Mouse (Mus musculus): ENCODE measurements at regions not wholly inside any gene's neighbourhood (a gene's known extent, or its start where the extent isn't known, plus 50 kb on each side); places are given as distances from the start of the nearest gene placed in this dataset.

- Histone ChIP-seq H3K4me1 (peaks cover 9% of the 10 kb centered on the region; the same call in 1 of the 2 replicates), H3K4me3 (no peak overlapping the region), H3K27me3 (no peaks in the 10 kb centered on the region), H3K36me3 (ENCODE audit: poor library complexity, severe bottlenecking) (no peaks in the 10 kb centered on the region), H3K9me3 (replicated peaks) (no peaks in the 10 kb centered on the region), H3K4me2 (no peak overlapping the region), H3K27ac (no peak overlapping the region), H3K9ac (no peak overlapping the region)
- 88% methylated on average over 2 of the region's 2 CpGs for whole genome bisulfite sequencing
- ATAC-seq, result no peak
These were observed 888.1 kb upstream of the Tenm2 start for GRCm38 (mm10) chr11:38123789-38124330.

- H3K4me2 ChIP-seq, result no peak overlapping the region
- H3K9me3 ChIP-seq (replicated peaks), result no peaks in the 10 kb centered on the region
- H3K27me3 ChIP-seq, result no peaks in the 10 kb centered on the region
- 66% methylated on average over 1 of the region's 1 CpGs for WGBS
- no peak overlapping the region for H3K27ac ChIP-seq
- H3K9ac ChIP-seq, result no peak overlapping the region
- ATAC-seq, result no peak
- peaks cover 9% of the 10 kb centered on the region; the same call in 1 of the 2 replicates for H3K4me1 ChIP-seq
- no peaks in the 10 kb centered on the region for H3K36me3 ChIP-seq (ENCODE audit: poor library complexity, severe bottlenecking)
- H3K4me3 ChIP-seq, result no peak overlapping the region
These were observed 886.7 kb upstream of the Tenm2 start for GRCm38 (mm10) chr11:38122474-38122873.

- H3K4me3 ChIP-seq, result no peak overlapping the region
- no peaks in the 10 kb centered on the region for H3K27me3 ChIP-seq
- H3K4me2 ChIP-seq, result no peak overlapping the region
- H3K27ac ChIP-seq, result no peak overlapping the region
- H3K9me3 ChIP-seq (replicated peaks), result no peaks in the 10 kb centered on the region
- no peak overlapping the region for H3K9ac ChIP-seq
- H3K4me1 ChIP-seq, result peaks cover 9% of the 10 kb centered on the region; the same call in 1 of the 2 replicates
- peak; percentile 21; the same call in 1 of the 2 replicates for ATAC-seq
- 23% methylated on average over 8 of the region's 8 CpGs for WGBS
- H3K36me3 ChIP-seq (ENCODE audit: poor library complexity, severe bottlenecking), result no peaks in the 10 kb centered on the region
These were observed 885.4 kb upstream of the Tenm2 start for GRCm38 (mm10) chr11:38121051-38121616.

DNA sequence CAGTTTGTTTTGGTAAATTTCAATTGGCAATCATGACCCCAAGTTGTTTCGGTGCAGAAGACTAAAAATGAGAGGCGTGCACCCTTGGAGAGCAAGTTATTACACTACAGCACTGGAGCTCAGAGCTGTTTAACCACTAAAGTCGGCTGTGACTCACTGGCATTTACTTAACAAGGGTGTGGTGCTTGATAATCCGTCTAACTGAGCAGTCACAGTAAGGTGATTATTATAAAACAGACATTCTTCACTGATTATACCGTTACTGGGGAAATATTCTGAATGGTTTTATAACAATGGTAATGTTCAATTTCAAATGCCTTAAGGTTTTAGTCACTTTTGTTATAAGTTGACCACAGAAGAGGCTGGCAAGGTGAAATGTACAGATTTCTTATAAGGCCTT is 882.0 kb upstream of the Tenm2 start:
- Histone ChIP-seq H3K27me3 (no peaks in the 10 kb centered on the region), H3K4me3 (no peak overlapping the region), H3K4me1 (peaks cover 9% of the 10 kb centered on the region; the same call in 1 of the 2 replicates), H3K36me3 (ENCODE audit: poor library complexity, severe bottlenecking) (no peaks in the 10 kb centered on the region), H3K9me3 (replicated peaks) (no peaks in the 10 kb centered on the region), H3K9ac (no peak overlapping the region), H3K27ac (no peak overlapping the region), H3K4me2 (no peak overlapping the region)
- no peak for ATAC-seq
- WGBS, result 76% methylated on average over 5 of the region's 5 CpGs

- Histone ChIP-seq H3K27me3 (no peaks in the 10 kb centered on the region), H3K9ac (no peak overlapping the region), H3K36me3 (ENCODE audit: poor library complexity, severe bottlenecking) (no peaks in the 10 kb centered on the region), H3K4me1 (no peaks in the 10 kb centered on the region), H3K4me3 (no peak overlapping the region), H3K4me2 (no peak overlapping the region), H3K27ac (no peak overlapping the region), H3K9me3 (replicated peaks) (no peaks in the 10 kb centered on the region)
- 53% methylated on average over 2 of the region's 2 CpGs for WGBS
- no peak for ATAC-seq
These were observed 856.4 kb upstream of the Tenm2 start for GRCm38 (mm10) chr11:38092202-38092601.

DNA sequence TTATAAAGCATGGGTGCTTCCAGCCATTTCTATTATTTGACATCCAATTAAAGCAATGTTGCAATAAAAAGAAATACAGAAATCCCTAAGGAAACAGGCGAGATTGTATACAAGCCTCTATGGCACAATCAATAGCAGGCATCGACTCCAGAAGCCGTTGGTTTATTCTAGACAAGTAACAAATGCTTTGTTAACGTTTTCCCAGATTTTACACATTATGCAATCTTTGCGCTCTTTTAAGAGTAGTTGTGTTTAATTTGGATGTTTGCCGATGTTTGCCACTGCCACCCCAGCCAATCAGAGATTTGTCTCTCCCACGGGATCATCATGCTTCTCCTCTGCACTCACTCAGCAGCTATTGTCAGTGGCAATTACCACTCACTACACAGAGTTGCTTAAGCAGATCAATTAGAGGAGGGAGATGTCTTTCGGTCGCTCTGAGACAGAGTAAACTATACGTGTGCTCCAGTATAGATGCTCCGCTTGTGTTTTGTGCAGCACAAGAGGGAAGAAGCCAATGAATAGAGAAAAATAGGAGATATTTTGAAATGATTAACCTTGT is 839.5 kb upstream of the Tenm2 start:
- H3K9me3 ChIP-seq (replicated peaks), result no peaks in the 10 kb centered on the region
- H3K9ac ChIP-seq, result no peak overlapping the region
- H3K27ac ChIP-seq, result no peak overlapping the region
- no peaks in the 10 kb centered on the region for H3K36me3 ChIP-seq (ENCODE audit: poor library complexity, severe bottlenecking)
- no peak overlapping the region for H3K4me3 ChIP-seq
- H3K27me3 ChIP-seq, result no peaks in the 10 kb centered on the region
- peaks cover 3% of the 10 kb centered on the region; the same call in 1 of the 2 replicates for H3K4me1 ChIP-seq
- H3K4me2 ChIP-seq, result peak overlapping the region; percentile 20; the same call in 1 of the 2 replicates
- 52% methylated on average over 11 of the region's 11 CpGs for WGBS
- ATAC-seq, result peak; percentile 71; the same call in 1 of the 2 replicates

- Histone ChIP-seq H3K4me1 (no peaks in the 10 kb centered on the region), H3K9me3 (replicated peaks) (no peaks in the 10 kb centered on the region), H3K4me2 (no peak overlapping the region), H3K27ac (no peak overlapping the region), H3K36me3 (ENCODE audit: poor library complexity, severe bottlenecking) (no peaks in the 10 kb centered on the region), H3K9ac (no peak overlapping the region), H3K27me3 (no peaks in the 10 kb centered on the region), H3K4me3 (no peak overlapping the region)
- WGBS, result 70% methylated on average over 4 of the region's 4 CpGs
- no peak for ATAC-seq
These were observed 833.9 kb upstream of the Tenm2 start for GRCm38 (mm10) chr11:38069635-38070034.

DNA sequence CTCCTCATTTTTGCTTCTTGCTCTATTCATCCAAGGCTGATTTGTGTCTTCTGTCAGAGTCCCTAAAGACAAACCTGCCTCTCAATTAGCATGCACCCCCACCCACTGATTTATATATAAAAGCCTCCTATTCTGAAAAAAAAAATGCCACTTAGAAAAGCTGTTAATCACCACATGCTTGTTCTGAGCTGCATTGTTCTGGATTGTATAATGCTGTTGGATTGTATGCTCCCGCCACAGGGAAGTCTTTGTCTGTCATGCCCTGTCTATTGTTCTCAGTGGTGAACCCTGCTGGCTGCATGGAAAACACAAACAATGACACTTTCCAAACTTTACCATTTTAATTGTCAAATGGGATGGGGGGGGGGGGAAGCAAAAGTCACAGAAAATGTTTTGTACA is 831.9 kb upstream of the Tenm2 start:
- ATAC-seq, result peak; percentile 83
- no peaks in the 10 kb centered on the region for H3K4me1 ChIP-seq
- H3K27me3 ChIP-seq, result no peaks in the 10 kb centered on the region
- no peak overlapping the region for H3K4me3 ChIP-seq
- no peaks in the 10 kb centered on the region for H3K9me3 ChIP-seq (replicated peaks)
- no peaks in the 10 kb centered on the region for H3K36me3 ChIP-seq (ENCODE audit: poor library complexity, severe bottlenecking)
- H3K27ac ChIP-seq, result no peak overlapping the region
- no peak overlapping the region for H3K4me2 ChIP-seq
- WGBS, result 3% methylated on average over 1 of the region's 1 CpGs
- H3K9ac ChIP-seq, result no peak overlapping the region

DNA sequence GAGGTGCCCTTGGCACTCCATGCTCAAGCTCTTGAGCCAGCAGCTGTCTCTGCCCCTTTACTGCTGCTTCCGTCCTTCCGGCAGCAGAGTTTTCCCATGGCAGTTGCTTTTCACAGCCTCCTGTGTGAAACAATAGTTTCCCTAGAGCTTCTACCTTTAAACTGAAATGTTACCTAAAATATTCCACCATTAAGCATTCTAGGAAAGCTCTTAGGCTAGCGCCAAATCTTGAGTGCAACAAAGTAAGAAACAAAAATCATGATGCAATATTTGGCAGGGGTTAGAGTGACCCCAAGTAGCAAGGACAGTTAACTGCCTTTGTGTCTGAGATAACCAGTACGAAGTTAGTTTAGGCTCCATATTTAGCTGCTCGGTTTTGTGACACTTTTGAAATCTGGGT is 830.3 kb upstream of the Tenm2 start:
- no peaks in the 10 kb centered on the region for H3K27me3 ChIP-seq
- no peaks in the 10 kb centered on the region for H3K36me3 ChIP-seq (ENCODE audit: poor library complexity, severe bottlenecking)
- H3K4me1 ChIP-seq, result no peaks in the 10 kb centered on the region
- H3K4me3 ChIP-seq, result no peak overlapping the region
- no peak overlapping the region for H3K27ac ChIP-seq
- ATAC-seq, result no peak
- H3K9me3 ChIP-seq (replicated peaks), result no peaks in the 10 kb centered on the region
- WGBS, result 84% methylated on average over 5 of the region's 5 CpGs
- H3K4me2 ChIP-seq, result no peak overlapping the region
- no peak overlapping the region for H3K9ac ChIP-seq

GRCm38 (mm10) chr11:38060105-38060504 is 824.3 kb upstream of the Tenm2 start:
- no peak overlapping the region for H3K9ac ChIP-seq
- H3K36me3 ChIP-seq (ENCODE audit: poor library complexity, severe bottlenecking), result no peaks in the 10 kb centered on the region
- H3K4me2 ChIP-seq, result no peak overlapping the region
- no peak overlapping the region for H3K4me3 ChIP-seq
- no peak for ATAC-seq
- 84% methylated on average over 2 of the region's 2 CpGs for WGBS
- H3K9me3 ChIP-seq (replicated peaks), result no peaks in the 10 kb centered on the region
- no peak overlapping the region for H3K27ac ChIP-seq
- no peaks in the 10 kb centered on the region for H3K27me3 ChIP-seq
- no peaks in the 10 kb centered on the region for H3K4me1 ChIP-seq

DNA sequence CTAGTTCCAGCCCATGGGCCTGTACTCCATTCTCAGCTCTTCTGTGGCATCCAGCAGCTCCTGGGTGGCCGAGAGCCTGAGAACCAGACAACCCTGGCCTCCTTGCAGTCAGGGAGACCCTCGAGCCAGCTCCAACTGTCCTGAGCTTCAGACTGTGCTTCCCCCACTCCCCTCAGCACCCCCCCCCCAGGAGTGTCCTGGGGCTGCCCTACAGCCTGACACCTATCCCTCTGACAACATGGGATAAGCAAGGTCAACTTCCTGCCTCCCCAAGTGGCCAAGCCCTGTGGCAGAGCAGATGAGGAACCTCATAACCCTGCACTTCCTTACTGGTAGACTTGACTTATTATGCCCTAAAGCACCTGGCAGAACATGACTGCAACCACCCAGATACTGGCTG is 823.1 kb upstream of the Tenm2 start:
- H3K4me3 ChIP-seq, result no peak overlapping the region
- WGBS, result 69% methylated on average over 2 of the region's 2 CpGs
- H3K27ac ChIP-seq, result no peak overlapping the region
- H3K9ac ChIP-seq, result no peak overlapping the region
- no peak overlapping the region for H3K4me2 ChIP-seq
- H3K9me3 ChIP-seq (replicated peaks), result no peaks in the 10 kb centered on the region
- no peaks in the 10 kb centered on the region for H3K27me3 ChIP-seq
- H3K4me1 ChIP-seq, result no peaks in the 10 kb centered on the region
- ATAC-seq, result no peak
- no peaks in the 10 kb centered on the region for H3K36me3 ChIP-seq (ENCODE audit: poor library complexity, severe bottlenecking)

DNA sequence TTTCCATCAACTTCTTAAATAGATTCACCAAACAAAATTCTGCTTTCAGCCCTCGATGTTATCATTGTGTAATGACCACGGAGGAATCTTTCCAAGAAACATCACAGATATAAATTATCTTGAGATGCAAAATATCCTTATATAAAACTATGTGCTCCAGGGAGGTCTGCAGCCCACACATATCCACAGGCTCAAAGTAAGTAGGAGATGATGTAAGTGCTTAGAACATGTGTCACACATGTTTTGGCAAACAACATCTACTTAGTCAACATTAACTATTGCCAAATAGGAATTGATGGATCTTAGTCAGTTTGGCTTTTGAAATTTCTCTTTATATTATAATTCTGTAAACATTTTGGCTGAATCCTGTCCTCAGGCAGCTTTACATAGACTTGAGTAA is 800.8 kb upstream of the Tenm2 start:
- WGBS, result 94% methylated on average over 2 of the region's 2 CpGs
- Histone ChIP-seq H3K27ac (no peak overlapping the region), H3K36me3 (ENCODE audit: poor library complexity, severe bottlenecking) (no peaks in the 10 kb centered on the region), H3K4me3 (no peak overlapping the region), H3K27me3 (no peaks in the 10 kb centered on the region), H3K9ac (no peak overlapping the region), H3K9me3 (replicated peaks) (no peaks in the 10 kb centered on the region), H3K4me1 (0 out of 2 replicates have a peak, but pooled peaks cover 3% of the 10 kb centered on the region), H3K4me2 (no peak overlapping the region)
- no peak for ATAC-seq

All from forebrain, embryonic 13.5 days (tissue).